Mouse (Mus musculus): ENCODE measurements around the gene Ciao2b.

GRCm38 (mm10) chr8:104628402-104628801 lies 13.4 kb downstream of the Ciao2b start:
- no peak for TF ChIP-seq POLR2A (IDR thresholded peaks at IDR 0.05; ENCODE audit: low read depth, low read length)
- no peak for TF ChIP-seq CTCF (IDR thresholded peaks at IDR 0.05; ENCODE audit: extremely low read depth, insufficient read depth, insufficient read length, insufficient replicate concordance)
